Mouse (Mus musculus) left cerebral cortex, adult 11 months (tissue): ENCODE measurements around the gene Orm3.

Source experiments
- DNase-seq: peaks from one replicate; pipeline ENCODE4 v3.0.0; 2022; ENCODE audit warnings: low spot score

Orm3 gene

DNA sequence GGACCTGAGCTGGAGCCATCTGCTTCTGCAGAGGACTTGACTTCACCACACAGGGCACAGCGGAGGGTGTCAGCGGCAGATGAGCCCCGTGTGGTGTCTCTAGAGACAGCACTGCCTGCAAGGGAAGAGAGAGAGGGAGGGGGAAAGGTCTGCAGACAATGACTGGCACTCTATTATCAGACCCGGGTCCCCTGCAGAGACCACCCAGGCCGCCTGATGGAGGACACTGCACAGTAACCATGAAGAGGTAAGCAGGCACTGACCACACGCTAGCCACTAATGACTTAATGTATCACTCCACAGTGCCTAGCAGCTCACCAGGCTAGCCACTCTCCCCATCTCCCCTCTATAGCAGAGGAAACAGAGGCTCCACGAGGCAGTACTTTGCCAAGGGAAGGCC lies 14.9 kb downstream of the Orm3 start:
- no peak for DNase-seq

DNA sequence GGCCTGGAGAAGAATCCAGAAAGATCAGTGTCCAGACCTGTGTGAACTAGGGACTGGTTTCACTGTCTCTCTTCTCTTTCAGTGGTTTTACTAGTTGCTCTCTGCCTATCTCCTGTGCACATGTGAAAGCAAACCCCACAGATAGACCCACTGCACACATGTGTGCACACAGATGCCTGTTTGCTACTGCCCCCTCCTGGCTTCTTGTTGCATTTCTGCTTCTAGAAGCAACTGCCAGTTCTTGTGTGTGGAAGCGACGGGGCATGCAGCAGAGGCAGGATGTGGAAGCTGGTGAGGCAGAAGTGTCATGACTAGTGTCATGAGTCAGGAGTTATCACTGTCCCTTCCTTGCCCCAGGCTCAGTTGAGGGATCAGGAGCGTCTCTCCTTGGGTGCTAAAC lies 15.9 kb downstream of the Orm3 start:
- DNase-seq = no peak

DNA sequence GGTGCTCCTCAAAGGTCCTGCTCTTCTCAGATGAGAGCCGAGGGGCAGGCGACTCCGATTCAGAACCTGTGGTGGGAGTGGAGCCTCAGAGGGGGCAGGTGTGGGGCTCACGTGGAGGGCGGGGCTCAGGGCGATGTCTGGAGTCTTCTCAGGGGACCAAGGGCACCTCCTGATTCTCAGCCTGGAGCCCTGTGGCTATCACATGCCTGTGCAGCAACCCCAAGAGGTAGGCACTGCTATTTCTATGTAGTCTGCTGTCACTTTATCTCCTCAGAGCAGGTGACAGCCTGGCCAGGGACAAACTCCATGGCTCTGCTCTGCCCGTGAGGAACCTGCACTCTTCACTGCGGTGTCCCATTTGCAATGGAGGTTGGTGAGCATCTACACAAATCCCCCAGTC lies 17.4 kb downstream of the Orm3 start:
- no peak for DNase-seq

DNA sequence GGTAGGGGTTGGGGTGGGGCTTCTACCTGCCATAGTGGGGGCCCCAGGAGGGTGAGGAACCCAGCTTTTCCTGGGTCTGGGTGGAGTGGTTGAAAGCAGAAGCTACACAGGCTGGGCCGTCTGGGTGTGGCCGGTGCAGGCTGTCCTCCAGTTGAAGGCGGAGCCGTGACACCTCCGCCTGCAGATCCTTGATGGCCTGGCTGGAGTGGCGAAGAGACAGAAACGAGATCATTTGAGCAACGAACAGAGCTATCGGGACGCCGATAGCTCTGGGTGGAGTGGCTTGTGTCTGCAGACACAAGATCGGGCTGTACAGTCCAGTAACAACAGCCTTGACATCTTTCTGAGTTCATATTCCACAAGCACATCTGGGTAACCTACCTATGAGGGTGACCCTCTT lies 18.4 kb downstream of the Orm3 start:
- DNase-seq = no peak

DNA sequence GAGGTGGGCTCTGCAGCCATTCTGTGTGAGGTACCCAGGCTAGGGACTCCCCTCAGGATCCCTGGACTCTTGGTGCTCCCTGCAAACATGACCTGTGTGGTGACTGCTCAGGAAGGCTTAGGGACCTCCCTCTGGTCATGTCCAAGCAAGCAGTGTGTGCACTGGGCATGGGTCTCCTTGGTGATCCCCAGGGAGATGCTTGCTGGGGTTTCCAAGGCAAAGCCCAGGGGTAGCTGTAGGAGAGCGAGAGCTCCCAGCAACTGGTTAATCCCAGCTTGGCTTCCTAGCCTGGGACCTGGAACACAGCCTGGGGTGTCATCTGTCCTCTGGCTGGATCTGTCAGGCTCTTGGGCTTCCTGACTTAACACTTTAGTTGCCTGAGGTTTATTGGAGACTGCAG lies 19.4 kb downstream of the Orm3 start:
- no peak for DNase-seq

DNA sequence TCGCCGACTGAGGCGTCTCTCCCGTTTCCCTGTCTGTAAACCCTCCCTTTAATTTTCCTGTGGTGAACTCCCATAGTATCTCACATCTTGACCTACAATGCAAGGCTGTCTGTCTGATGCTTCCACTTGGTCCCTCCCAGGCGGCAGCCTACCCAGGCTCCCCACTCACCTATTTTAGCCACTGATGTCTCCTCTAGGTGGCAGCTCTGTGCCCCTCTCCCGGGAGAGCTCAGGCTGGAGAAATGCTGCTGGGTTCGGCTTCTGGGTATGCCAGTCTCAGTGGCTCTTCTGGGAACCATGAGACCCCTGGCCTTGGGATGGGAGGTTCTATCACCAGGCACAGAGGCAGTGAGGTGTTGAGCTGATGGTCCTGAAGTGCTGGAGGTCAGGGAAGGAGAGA lies 21.5 kb downstream of the Orm3 start:
- no peak for DNase-seq

DNA sequence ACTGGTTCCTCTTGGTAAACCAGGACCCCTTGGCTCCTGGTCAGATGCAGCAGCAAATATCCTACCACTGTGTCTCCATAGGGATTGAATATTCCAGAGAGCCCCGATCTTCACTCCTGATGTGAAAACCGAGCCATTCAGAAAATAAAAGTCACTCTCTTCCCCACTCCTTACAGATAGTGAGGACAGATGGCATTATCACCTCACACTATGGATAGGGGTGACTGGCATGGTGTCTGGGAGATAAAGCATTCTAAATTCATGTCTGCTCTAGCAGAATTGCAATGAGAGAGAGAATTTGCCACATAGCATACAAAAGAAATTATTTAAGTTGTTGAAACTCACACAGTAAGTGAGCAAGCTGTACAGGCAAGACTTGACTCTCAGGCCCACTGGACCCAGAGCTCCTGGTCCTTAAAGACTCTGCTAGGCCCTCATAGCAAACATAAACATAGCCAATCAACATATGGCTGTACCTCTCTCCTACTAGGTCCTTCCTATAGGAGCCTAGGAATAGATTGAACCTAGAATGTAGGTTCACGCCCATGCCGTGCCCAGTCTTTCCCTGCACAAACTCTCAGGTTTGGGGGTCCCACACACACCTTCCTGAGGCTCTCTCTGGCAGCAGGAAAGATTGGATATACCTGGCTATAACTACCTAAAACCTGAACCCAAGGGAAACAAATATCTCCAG lies 26.9 kb downstream of the Orm3 start:
- DNase-seq = no peak

DNA sequence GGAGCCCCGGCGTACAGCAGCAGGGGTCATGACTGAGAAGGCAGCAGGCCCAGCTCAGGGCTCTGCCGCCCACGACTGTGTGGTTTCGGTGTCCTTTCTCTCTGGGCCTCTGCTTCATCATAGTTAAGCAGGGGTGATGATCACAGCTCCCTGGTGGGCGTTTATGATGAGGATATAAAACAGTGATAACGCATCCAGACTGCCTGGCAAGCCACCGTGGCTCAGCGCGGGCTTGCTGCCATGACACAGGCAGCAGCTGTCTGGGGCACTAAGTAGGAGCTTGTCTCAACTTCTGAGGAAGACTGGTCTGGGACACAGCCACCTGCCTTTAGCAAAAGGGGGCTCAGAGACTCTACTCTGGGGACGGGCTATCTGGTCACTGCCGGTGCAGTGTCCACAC lies 27.5 kb downstream of the Orm3 start:
- no peak for DNase-seq

DNA sequence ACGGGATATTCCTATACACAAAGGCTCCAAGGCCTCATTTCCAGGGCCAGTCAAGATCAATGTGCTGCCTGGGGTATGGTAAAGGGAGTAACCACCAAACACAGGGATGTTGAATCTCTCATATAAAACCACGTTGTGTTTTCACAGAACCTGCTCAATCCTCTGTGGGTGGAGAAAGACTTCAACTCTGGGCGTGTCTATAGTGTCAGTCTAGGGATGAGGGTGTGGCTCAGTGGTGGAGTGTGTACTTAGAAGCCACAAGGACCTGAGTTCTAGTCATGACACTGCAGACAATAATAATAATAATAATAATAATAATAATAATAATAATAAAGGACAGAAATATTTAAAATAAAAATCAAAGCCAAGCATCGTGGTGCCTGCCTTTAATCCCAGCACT lies 28.3 kb downstream of the Orm3 start:
- no peak for DNase-seq

DNA sequence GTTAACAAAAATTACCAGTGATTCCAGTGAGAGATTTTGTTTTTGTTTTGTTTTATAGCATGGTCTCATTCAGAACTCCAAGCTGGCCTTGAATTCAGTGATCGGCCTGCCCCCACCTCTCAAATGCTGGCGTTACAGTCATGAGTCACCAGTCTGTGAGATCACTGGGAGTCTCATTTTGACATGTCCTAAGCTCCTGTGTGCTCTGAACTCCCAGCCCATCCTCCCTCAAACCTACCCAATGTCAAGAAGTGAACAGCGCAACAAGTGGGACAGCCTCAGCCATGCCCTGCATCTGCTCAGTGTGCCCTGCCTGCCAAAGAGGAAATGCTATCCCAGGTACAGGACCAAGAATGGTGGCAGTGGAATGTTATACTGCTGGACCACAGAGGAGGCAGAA lies 29.3 kb downstream of the Orm3 start:
- DNase-seq = no peak

DNA sequence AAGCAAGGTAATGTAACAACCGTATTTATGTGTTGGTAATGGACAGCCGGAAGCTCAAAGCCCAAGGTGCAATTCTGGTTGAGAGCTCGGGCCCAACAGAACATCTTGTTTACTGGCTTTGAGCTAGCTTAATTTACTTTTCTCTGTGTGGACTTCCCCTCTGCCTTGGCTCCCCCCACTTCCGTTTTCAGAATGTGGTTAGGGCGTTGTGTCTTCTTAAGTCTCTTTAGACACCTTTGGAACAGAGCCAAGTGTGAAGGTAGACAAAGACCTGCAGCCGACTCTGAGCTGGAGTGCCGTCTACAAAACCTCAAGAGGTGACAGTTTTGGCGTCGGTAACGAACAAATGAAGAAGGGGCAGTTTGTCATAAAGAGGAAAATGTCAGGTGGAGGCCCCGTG lies 29.8 kb downstream of the Orm3 start:
- no peak for DNase-seq

DNA sequence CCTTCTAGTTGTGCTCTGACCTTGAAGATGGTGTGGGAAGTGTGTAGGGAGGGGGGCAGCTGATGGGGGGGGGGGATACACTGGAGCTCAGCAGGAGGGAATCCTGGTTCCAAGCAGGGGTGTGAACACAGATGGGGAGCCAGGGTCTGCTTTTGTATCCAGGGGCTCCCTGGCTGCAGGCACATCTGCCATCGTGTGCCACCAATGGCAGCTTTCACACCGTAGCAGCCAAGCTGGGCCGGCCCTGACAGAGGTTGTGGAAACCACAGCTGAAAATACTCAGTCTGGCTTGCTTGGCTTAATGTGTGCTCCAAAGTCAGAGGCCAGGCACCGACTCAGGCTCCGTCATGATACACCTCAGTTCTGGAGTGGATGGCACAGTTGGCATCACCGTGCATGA lies 32.1 kb downstream of the Orm3 start:
- DNase-seq = no peak

DNA sequence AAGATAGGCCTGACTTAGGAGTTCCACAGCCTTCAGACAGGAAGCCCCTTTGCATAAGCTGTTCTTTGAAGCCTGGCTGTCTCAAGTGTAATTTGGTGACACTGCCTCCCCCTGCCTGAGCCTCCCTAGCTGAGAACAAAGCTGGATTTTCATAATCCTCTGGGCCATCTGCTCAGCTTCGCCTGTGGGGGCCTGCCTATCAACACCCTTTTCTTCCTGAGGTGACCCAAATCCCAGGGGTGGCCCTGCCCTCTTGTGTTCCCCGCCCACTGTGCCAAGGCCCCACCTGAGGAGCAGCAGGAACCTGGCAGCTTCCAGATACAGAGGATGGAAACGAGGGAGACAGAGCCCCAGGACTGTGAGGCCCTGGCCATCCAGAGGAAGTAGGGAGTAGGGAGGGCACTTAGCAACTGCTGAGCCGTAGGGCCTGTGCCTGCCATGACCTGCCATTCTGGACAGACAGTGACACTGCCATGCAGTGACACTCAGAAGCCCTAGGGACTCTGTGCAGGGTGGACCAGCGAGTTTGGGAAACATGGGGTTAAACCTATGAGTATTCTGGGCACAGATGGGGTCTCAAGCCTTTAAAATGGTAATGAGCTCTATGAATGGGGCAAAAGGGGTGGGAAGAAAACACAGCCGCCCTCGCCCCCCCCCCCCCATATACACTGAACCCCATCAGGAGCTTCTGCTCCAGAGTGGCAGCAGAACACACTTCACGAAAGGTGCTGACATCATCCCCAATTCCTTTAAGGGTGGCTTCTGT lies 33.3 kb downstream of the Orm3 start:
- DNase-seq = no peak

DNA sequence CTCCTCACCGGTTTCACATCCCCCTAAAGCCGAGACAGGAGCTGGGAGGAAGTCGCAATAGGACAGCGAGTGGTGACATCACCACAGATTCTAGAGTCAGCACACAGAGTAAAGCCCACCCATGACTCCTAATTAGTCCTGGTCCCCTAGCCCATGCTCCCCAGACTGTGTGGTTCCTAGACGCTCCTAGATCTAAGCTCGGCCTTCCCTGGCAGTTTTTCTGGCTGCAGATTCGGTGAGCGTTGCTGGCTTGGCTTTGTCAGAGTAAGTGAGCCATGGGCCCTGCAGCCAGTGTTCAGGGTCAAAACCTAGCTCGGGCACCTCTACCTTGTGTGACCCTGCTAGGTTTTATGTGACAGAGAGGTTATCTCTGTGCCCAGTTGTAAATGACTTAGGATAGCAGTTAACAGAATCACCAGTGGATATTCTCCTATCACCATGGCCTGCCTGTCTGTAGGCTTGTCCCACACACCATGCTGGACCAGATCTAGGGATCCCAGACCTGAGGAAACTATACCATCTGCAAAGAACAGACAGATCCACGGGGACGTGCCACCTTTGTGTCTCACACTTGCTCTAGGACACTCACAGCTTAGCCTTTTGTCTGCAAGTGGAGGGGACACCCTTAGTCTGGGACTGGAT lies 34.0 kb downstream of the Orm3 start:
- DNase-seq = no peak

DNA sequence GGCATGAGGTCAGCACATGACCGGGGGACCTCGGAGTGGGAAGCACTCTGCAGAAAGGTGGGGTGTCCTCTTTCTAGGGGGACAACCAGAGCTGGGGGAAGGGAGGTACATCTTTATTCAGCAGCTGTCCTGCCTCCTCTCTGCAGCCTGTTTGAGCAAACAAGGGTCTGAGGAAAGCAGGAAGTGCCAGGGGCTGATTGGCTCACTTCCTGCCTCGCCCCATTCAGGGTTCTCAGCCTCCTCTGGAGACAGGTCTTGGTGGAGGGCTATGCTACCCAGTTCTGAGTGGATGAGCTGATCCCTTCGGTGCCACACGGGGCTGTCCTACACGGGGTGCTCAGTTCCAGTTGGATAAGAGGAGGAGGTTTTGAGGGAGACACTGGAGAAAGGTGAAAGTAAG lies 35.4 kb downstream of the Orm3 start:
- DNase-seq = no peak

DNA sequence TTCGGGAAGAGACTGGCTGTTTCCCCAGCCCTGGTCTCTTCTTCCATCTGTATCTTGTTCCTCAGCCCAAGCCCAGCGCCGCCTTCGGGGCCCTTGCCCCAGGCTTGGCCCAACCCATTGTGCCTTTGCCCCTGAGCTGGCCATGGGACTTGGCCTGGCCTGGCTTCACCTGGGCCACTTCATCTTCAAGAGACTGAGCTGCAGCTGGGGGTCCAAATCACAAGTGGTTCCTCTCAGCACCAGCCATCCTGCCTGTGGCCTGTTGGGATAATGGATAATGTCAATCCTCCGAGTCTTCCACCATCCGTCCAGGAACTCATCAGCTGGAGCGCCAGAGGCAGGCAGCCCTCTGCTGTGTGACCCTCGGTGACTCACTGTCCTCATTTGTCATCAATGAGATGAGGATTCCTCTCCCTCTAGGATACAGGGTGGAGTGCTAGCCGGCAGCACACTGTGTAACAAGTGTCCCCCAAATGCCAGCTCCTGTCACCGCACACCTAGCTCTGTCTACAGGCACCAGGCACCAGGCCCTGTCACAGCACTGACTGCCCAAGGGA lies 42.1 kb downstream of the Orm3 start:
- no peak for DNase-seq

DNA sequence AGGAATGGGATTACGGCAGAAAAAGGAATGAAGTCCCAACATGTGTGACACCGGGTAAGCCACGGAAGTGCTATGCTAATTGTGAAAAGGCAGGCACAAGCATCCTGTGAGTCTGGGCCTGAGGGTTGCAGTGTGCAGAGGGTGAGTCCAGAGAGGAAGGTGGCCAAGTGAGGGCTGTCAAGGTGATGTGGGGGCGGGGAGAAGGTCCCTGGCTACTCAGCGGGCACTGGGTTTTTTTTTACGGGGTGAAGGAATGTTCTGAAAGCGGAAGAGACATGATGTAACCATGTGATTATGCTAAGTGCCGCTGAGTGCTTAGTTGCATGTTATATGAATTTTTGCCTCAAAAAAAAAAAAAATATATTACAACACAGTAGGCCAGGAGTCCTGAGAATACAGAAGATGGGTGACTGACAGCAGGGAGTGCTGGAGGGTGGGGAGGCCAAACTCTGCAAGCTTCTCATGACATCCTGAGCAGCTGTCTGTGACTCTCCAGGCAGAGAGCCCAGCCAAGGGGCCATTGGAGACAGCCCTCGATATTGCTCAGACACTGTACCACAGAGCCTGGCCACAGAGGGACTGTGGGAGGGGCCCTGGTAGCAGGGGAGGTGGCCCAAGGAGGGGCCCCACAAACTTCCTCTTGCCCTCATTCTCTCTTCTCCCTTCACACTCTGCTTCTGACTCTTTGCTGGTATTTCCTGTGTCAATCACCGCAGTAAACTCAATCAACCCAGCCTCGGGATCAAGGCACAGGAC lies 43.1 kb downstream of the Orm3 start:
- no peak for DNase-seq

DNA sequence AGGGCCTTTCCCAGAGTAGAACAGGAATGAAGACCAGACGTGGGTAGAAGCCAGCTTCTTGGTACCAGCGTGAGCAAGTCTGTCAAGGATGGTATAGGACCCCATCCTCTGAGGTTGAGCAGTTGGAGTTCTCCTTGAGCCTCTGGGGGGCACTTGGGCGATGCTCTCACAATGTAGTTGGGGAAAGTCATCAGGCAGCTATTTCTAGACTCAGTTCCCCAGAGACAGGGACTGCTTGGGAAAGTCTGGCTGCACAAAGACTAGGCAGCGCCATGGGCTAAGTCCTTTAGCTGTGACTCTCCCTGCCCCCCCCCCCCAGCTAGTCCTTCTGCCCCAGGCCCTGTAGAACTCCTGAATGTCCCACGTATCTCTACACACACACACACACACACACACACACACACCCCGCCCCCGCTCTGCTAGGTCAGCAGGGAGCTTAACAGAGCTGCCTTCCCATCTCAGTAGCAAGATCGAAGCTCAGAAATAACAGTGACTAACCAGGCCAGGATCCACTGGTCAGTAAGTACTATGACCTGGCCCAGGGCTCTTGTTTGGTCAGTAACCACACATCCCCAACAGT lies 43.8 kb downstream of the Orm3 start:
- no peak for DNase-seq

DNA sequence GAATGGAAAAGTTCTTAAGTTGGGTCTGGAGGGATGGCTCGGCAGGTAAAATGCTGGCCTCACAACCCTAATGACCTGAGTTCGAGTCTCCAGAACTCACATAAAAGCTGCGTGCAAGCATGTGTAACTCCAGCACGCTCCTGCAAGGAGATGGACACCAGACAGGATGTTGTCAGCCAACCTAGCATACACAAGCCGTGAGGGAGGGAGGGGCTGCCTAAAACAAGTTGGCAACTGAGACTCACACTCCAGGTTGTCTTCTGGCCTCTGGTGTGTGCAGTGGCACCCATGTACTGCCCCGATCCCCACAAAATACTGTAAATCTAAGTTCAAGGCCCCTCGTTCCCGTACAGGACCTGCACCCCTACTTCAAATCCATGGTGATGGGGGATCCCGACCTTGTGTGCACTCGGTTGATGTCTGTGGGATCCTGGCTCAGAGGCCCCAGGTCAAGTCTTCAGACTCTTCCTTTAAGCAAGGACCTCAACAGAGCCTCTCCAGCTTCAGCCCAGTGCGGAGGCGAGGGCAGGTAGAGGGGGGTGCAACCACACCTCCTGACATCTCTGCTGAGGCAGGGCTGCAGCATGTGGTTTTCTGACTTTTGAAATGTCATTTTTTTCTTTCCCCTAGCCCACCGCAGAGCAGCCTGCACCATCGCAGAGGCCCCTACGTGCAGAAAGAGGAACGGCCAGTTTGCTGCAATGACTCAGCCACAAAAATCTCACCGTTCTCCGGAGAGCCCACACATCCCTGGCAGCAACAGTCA lies 44.8 kb downstream of the Orm3 start:
- no peak for DNase-seq

DNA sequence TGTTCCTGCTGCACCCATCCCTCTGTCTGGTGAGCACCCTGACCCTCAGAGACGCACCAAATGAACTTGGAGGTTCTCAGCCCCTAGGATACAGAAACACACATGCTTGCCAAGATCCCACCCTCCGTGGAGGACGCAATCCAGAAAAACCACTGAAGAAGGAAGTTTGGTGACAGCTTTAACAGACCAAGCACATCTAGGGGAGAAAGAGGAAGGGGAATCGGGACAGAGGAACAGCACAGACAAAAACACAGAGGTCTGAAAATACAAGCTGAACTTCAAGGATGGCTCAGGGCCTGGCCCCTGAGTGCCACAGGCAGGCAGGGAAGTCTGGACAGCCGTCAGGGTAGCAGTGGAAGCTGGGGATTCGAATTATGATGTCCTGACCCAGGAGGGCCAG lies 45.7 kb downstream of the Orm3 start:
- no peak for DNase-seq

DNA sequence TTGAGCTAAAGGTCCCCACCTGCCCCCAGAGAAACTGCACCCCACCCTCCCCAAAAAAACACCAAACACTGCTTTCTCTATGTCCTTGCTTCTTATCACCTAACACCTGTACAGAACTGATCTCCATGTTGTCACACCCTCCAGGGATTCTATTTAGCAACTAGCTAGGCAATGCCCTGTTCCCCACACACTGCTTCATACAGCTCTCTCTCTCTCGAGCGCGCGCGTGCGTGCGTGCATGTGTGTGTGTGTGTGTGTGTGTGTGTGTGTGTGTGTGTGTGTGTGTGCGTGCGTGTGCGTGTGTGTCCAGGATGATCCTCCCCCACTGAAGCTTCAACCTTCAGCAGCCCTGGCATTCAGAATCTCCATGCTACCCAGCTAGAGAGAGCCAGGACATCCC lies 46.1 kb downstream of the Orm3 start:
- no peak for DNase-seq
